Mouse (Mus musculus) hindbrain, embryonic 14.5 days (tissue): ENCODE measurements at regions not wholly inside any gene's neighbourhood (a gene's known extent, or its start where the extent isn't known, plus 50 kb on each side); places are given as distances from the start of the nearest gene placed in this dataset.
"Not testable (repeated sequence)": the region's sequence is repeated elsewhere in the genome, so short reads cannot be mapped to it uniquely, and the experiment has no call there.

Experiments
- ATAC-seq: fragments of 200-750 bp; cut with Nextera tagmentation; 2 replicates; pipeline ENCODE4 v1.8.0; 2017; ENCODE audit warnings: moderate number of reproducible peaks, mild to moderate bottlenecking, moderate TSS enrichment, moderate library complexity; ENCODE audit not compliant: low FRiP score
- DNase-seq: peaks from one replicate; pipeline ENCODE4 v3.0.0-alpha.2; 2015; ENCODE audit warnings: low spot score
- H3K27ac ChIP-seq: fragments of 300-500 bp; sonication (generic); 2 replicates; pipeline ENCODE4 v1.5.1; 2014; ENCODE audit warnings: mild to moderate bottlenecking, moderate library complexity
- H3K27me3 ChIP-seq: fragments of 300-500 bp; sonication (generic); 2 replicates; pipeline ENCODE4 v1.6.1; 2014; ENCODE audit warnings: mild to moderate bottlenecking, low read length, mixed read lengths; ENCODE audit not compliant: control insufficient read depth, insufficient read depth
- H3K36me3 ChIP-seq: fragments of 300-500 bp; sonication (generic); replicated peaks from 2 replicates; pipeline ENCODE4 v1.6.1; 2014; ENCODE audit not compliant: control insufficient read depth, insufficient read depth
- H3K4me1 ChIP-seq: fragments of 300-500 bp; sonication (generic); replicated peaks from 2 replicates; pipeline ENCODE4 v1.6.1; 2014; ENCODE audit warnings: antibody characterized with exemption, low read length, mixed read lengths; ENCODE audit not compliant: control insufficient read depth, insufficient read depth
- H3K4me2 ChIP-seq: fragments of 300-500 bp; sonication (generic); replicated peaks from 2 replicates; pipeline ENCODE4 v1.6.1; 2014; ENCODE audit warnings: mild to moderate bottlenecking, moderate library complexity
- H3K4me3 ChIP-seq: fragments of 300-500 bp; sonication (generic); replicated peaks from 2 replicates; pipeline ENCODE4 v1.5.1; 2014; ENCODE audit warnings: mild to moderate bottlenecking, low read length
- H3K9ac ChIP-seq: fragments of 300-500 bp; sonication (generic); 2 replicates; pipeline ENCODE4 v1.6.1; 2014
- H3K9me3 ChIP-seq: fragments of 300-500 bp; sonication (generic); 2 replicates; pipeline ENCODE4 v1.6.1; 2016; ENCODE audit warnings: low read length; ENCODE audit not compliant: control insufficient read depth
- WGBS: fragments of 180-500 bp; shearing (Covaris S2); extraction: QIAGEN DNeasy Blood & Tissue Kit; methylation state at CpG from one replicate; pipeline ENCODE4 v1.1.7; 2014; 5-methylcytosine and 5-hydroxymethylcytosine counted together

DNA sequence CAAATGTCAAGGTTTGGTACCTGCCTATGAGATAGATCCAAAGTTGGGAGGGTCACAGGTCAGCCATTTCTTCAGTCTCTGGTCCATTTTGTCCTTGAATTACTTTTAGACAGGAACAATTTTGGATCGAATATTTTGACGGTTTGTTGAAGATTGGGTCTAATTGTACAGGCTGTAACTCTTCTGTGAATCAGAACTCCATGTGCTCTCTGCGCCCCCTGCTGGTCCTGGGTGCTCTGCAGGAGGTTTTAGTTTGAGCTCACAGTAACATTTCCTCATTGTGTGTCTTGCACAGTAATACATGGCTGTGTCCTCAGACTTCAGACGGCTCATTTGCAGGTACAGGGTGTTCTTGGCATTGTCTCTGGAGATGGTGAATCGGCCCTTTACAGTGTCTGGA, 158.1 kb downstream of the Adam6a start:
- H3K4me2 ChIP-seq = not testable (repeated sequence)

DNA sequence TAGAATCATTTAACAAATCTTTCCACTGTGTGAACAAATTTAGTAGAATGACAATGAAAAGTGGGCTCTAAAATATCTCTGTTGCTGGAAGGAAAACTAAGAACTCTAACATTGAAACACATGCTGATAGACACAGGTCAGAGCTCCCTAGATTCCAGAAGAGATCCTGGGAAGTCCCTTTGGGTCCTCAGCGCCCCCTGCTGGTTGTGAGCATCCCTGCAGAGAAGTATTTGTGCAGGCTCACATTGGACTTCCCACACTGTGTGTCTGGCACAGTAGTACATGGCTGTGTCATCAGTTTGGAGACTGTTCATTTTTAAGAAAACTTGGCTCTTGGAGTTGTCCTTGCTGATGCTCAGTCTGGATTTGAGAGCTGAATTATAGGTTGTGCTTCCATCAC, 172.7 kb downstream of the Adam6a start:
- not testable (repeated sequence) for H3K27me3 ChIP-seq, H3K36me3 ChIP-seq, DNase-seq, H3K4me2 ChIP-seq, H3K9ac ChIP-seq, H3K4me3 ChIP-seq, ATAC-seq, H3K27ac ChIP-seq, H3K4me1 ChIP-seq
- 4% methylated on average over 1 of the region's 1 CpGs for WGBS
- peaks cover 44% of the 10 kb centered on the region for H3K9me3 ChIP-seq

More for the DNA sequence above, 158.1 kb downstream of the Adam6a start:
- H3K27ac ChIP-seq, H3K36me3 ChIP-seq, DNase-seq, H3K4me1 ChIP-seq, H3K9ac ChIP-seq, H3K27me3 ChIP-seq, H3K4me3 ChIP-seq, ATAC-seq: not testable (repeated sequence)
- peaks cover 15% of the 10 kb centered on the region; the same call in 1 of the 2 replicates for H3K9me3 ChIP-seq
- 63% methylated on average over 5 of the region's 5 CpGs for WGBS

GRCm38 (mm10) chr12:113735847-113736246, 192.1 kb downstream of the Adam6a start:
- Histone ChIP-seq H3K9me3 (peaks cover 32% of the 10 kb centered on the region; the same call in 1 of the 2 replicates), H3K4me1 (no peaks in the 10 kb centered on the region), H3K27ac (no peak overlapping the region), H3K27me3 (no peaks in the 10 kb centered on the region), H3K36me3 (no peaks in the 10 kb centered on the region), H3K4me2 (no peak overlapping the region), H3K4me3 (no peak overlapping the region), H3K9ac (no peak overlapping the region)
- no peak for DNase-seq
- 69% methylated on average over 4 of the region's 4 CpGs for WGBS
- no peak for ATAC-seq

GRCm38 (mm10) chr12:113746277-113746676, 202.6 kb downstream of the Adam6a start:
- 70% methylated on average over 1 of the region's 1 CpGs for WGBS
- DNase-seq = no peak
- no peak overlapping the region for H3K4me2 ChIP-seq

GRCm38 (mm10) chr12:113747987-113748386, 204.3 kb downstream of the Adam6a start:
- no peak overlapping the region for H3K27ac ChIP-seq
- no peak for ATAC-seq
- no peaks in the 10 kb centered on the region for H3K4me1 ChIP-seq
- H3K9ac ChIP-seq = no peak overlapping the region
- H3K36me3 ChIP-seq = no peaks in the 10 kb centered on the region
- peaks cover 21% of the 10 kb centered on the region for H3K9me3 ChIP-seq
- H3K4me2 ChIP-seq = no peak overlapping the region
- no peak for DNase-seq
- H3K27me3 ChIP-seq = no peaks in the 10 kb centered on the region
- H3K4me3 ChIP-seq = no peak overlapping the region

More at GRCm38 (mm10) chr12:113746277-113746676, 202.6 kb downstream of the Adam6a start:
- H3K27ac ChIP-seq = no peak overlapping the region
- no peaks in the 10 kb centered on the region for H3K4me1 ChIP-seq
- no peak overlapping the region for H3K4me3 ChIP-seq
- peaks cover 21% of the 10 kb centered on the region for H3K9me3 ChIP-seq
- no peaks in the 10 kb centered on the region for H3K27me3 ChIP-seq
- no peak for ATAC-seq
- no peaks in the 10 kb centered on the region for H3K36me3 ChIP-seq
- no peak overlapping the region for H3K9ac ChIP-seq

DNA sequence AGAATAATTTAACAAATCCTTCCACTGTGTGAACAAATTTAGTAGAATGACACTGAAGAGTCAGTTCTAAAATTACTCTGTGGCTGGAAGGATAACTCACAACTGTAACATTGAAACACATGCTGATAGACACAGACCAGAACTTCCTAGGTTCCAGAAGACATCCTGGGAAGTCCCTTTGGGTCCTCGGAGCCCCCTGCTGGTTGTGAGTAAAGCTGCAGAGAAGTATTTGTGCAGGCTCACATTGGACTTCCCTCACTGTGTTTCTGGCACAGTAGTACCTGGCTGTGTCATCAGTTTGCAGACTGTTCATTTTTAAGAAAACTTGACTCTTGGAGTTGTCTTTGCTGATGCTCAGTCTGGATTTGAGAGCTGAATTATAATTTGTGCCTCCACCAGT, 225.9 kb downstream of the Adam6a start:
- no peak overlapping the region for H3K9ac ChIP-seq
- ATAC-seq (no peak), DNase-seq (no peak)
- no peak overlapping the region for H3K27ac ChIP-seq
- H3K27me3 ChIP-seq = no peaks in the 10 kb centered on the region
- WGBS = 67% methylated on average over 1 of the region's 1 CpGs
- no peaks in the 10 kb centered on the region for H3K4me1 ChIP-seq
- H3K9me3 ChIP-seq = peaks cover 40% of the 10 kb centered on the region; the same call in 1 of the 2 replicates
- H3K4me3 ChIP-seq = no peak overlapping the region
- H3K36me3 ChIP-seq = no peaks in the 10 kb centered on the region
- no peak overlapping the region for H3K4me2 ChIP-seq

DNA sequence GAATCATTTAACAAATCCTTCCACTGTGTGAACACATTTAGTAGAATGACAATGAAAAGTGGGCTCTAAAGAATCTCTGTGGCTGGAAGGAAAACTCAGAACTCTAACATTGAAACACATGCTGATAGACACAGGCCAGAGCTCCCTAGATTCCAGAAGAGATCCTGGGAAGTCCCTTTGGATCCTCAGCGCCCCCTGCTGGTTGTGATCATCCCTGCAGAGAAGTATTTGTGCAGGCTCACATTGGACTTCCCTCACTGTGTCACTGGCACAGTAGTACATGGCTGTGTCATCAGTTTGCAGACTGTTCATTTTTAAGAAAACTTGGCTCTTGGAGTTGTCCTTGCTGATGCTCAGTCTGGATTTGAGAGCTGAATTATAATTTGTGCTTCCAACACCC, 252.2 kb downstream of the Adam6a start:
- not testable (repeated sequence) for ATAC-seq, H3K27ac ChIP-seq, H3K9ac ChIP-seq, H3K4me3 ChIP-seq, H3K36me3 ChIP-seq, H3K4me1 ChIP-seq, H3K4me2 ChIP-seq, H3K27me3 ChIP-seq, DNase-seq
- peaks cover 32% of the 10 kb centered on the region for H3K9me3 ChIP-seq
- 5% methylated on average over 1 of the region's 1 CpGs for WGBS

GRCm38 (mm10) chr12:113826377-113826776, 282.7 kb downstream of the Adam6a start:
- H3K36me3 ChIP-seq = no peaks in the 10 kb centered on the region
- no peak overlapping the region for H3K4me2 ChIP-seq
- H3K9ac ChIP-seq = no peak overlapping the region
- WGBS = 65% methylated on average over 5 of the region's 5 CpGs
- H3K27me3 ChIP-seq = no peaks in the 10 kb centered on the region
- ATAC-seq = no peak
- no peak overlapping the region for H3K27ac ChIP-seq
- peaks cover 54% of the 10 kb centered on the region for H3K9me3 ChIP-seq
- H3K4me1 ChIP-seq = no peaks in the 10 kb centered on the region
- no peak overlapping the region for H3K4me3 ChIP-seq
- DNase-seq = no peak

GRCm38 (mm10) chr12:113858893-113859292, 315.2 kb downstream of the Adam6a start:
- Histone ChIP-seq H3K4me2 (no peak overlapping the region), H3K4me1 (no peaks in the 10 kb centered on the region), H3K27ac (no peak overlapping the region), H3K4me3 (no peak overlapping the region), H3K27me3 (no peaks in the 10 kb centered on the region), H3K9me3 (peaks cover 36% of the 10 kb centered on the region), H3K9ac (no peak overlapping the region), H3K36me3 (no peaks in the 10 kb centered on the region)
- WGBS = 41% methylated on average over 4 of the region's 4 CpGs
- no peak for ATAC-seq
- DNase-seq = no peak

DNA sequence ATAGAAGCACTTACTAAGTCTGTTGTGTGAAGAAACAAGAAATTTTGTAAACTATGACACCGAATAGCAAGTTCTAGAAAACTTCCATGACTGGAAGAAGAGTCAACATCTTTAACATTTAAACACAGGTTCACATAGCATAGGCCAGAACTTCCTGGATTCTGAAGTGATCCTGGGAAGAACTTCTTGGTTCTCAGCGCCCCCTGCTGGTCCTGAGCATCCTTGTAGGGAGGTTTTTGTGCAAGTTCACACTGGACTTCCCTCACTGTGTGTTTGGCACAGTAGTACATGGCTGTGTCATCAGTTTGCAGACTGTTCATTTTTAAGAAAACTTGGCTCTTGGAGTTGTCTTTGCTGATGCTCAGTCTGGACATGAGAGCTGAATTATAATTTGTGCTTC, 335.1 kb downstream of the Adam6a start:
- H3K4me3 ChIP-seq = no peak overlapping the region
- ATAC-seq = no peak

More for the DNA sequence above, 335.1 kb downstream of the Adam6a start:
- Histone ChIP-seq H3K4me2 (no peak overlapping the region), H3K27ac (no peak overlapping the region), H3K9ac (no peak overlapping the region), H3K4me1 (no peaks in the 10 kb centered on the region), H3K36me3 (no peaks in the 10 kb centered on the region), H3K27me3 (no peaks in the 10 kb centered on the region), H3K9me3 (peaks cover 50% of the 10 kb centered on the region; the same call in 1 of the 2 replicates)
- WGBS = 20% methylated on average over 2 of the region's 2 CpGs
- no peak for DNase-seq
